Mouse (Mus musculus) small intestine, adult 2 months (tissue): Measurements from ENCODE around the gene Fanca.

Experiments
- CTCF ChIP-seq: fragments of 200-500 bp; IDR thresholded peaks from 2 replicates; pipeline ENCODE4 v1.5.1; 2012; ENCODE audit warnings: low read depth, mild to moderate bottlenecking, control low read depth, inconsistent platforms, low read length, moderate library complexity, mixed read lengths; ENCODE audit not compliant: insufficient replicate concordance, insufficient read length; ENCODE audit errors: extremely low read depth
- POLR2A ChIP-seq: fragments of 200-500 bp; IDR thresholded peaks from 2 replicates; pipeline ENCODE4 v1.6.1; 2012; ENCODE audit warnings: low read depth, mild to moderate bottlenecking, control low read depth, inconsistent platforms, low read length, moderate library complexity

DNA sequence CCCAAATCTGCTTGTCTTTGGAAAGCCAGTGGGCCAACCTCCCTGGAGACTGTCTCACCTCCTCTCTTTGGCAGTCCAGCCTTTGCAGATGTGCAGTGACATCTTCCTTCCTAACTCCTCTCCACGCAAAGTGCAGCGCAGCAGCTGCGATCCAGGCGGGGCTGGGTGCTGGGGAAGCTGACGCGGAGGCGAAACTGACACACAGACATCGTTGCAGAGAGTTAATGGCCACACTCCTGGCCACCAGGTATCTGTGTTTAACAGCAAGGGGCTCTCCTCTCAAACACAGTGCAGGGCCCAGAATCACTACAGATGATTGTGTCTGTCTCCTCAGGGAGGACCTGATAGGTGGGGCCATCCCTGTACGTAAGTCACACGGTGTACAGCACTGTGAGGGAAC is 47.2 kb downstream of the Fanca start:
- TF ChIP-seq CTCF: no peak
- no peak for TF ChIP-seq POLR2A
